In genomic region chr5:122053587-122053986, GRCm38 (mm10) we compare ENCODE assay signal across 16 mouse cellular contexts. TPM values are rescaled to one million over a fixed set of nuclear protein-coding genes. Genes with fewer than 3 reads are reported as not detected.
A peak's percentile ranks its signal among the peaks of the same experiment; 100 is the strongest.
DNase-seq lines count a peak whose midpoint lies in the region; ATAC-seq and TF ChIP-seq lines count a peak whose summit lies in the region.
"Had no signal": no experiment of that assay in that cellular context is flagged by ENCODE, and none has a peak within 500 bp of the region (broad histone marks: within the 10 kb centered on the region; RNA-seq: fewer than 3 reads in every experiment).

No protein-coding gene starts in this region.

- no peak for TF ChIP-seq EP300 in liver, postnatal 0 days (IDR thresholded peaks at IDR 0.05; ENCODE audit: low read depth)

- no peak overlapping the region for H3K4me3 ChIP-seq in kidney, embryonic 16.5 days (ENCODE audit: low read length)
- H3K4me3 ChIP-seq in forebrain, embryonic 11.5 days (ENCODE audit: low read depth, low read length), result no peak overlapping the region
- no peak overlapping the region for H3K4me3 ChIP-seq in hindbrain, embryonic 14.5 days (replicated peaks; ENCODE audit: low read length)
- no peak overlapping the region for H3K4me3 ChIP-seq in midbrain, embryonic 16.5 days (ENCODE audit: low read depth, low read length)
- H3K4me3 ChIP-seq in liver, postnatal 0 days (ENCODE audit: low read depth, low read length), result no peak overlapping the region

- peaks cover 24% of the 10 kb centered on the region for H3K27me3 ChIP-seq in kidney, embryonic 16.5 days (ENCODE audit: insufficient read depth, low read length)
- H3K27me3 ChIP-seq in forebrain, embryonic 11.5 days (ENCODE audit: control insufficient read depth, insufficient read depth, low read length), result peaks cover 3% of the 10 kb centered on the region; the same call in 1 of the 2 replicates
- H3K27me3 ChIP-seq in hindbrain, embryonic 14.5 days (ENCODE audit: control insufficient read depth, insufficient read depth, low read length), result no peaks in the 10 kb centered on the region
- no peaks in the 10 kb centered on the region for H3K27me3 ChIP-seq in midbrain, embryonic 16.5 days (ENCODE audit: control insufficient read depth, insufficient read depth, low read depth, low read length)
- peaks cover 18% of the 10 kb centered on the region for H3K27me3 ChIP-seq in liver, postnatal 0 days (ENCODE audit: insufficient read depth, low read length)

- 14% methylated on average over 15 of the region's 15 CpGs for WGBS in kidney, embryonic 16.5 days
- WGBS in forebrain, embryonic 11.5 days, result 25% methylated on average over 15 of the region's 15 CpGs
- WGBS in hindbrain, embryonic 14.5 days, result 5% methylated on average over 15 of the region's 15 CpGs
- 5% methylated on average over 15 of the region's 15 CpGs for WGBS in midbrain, embryonic 16.5 days
- 42% methylated on average over 15 of the region's 15 CpGs for WGBS in liver, postnatal 0 days (ENCODE audit: insufficient replicate concordance)

- no peaks in the 10 kb centered on the region for H3K36me3 ChIP-seq in kidney, embryonic 16.5 days (ENCODE audit: insufficient read depth, low read length)
- no peaks in the 10 kb centered on the region for H3K36me3 ChIP-seq in forebrain, embryonic 11.5 days (ENCODE audit: control insufficient read depth, insufficient read depth, low read length)
- no peaks in the 10 kb centered on the region for H3K36me3 ChIP-seq in hindbrain, embryonic 14.5 days (replicated peaks; ENCODE audit: control insufficient read depth, insufficient read depth)
- H3K36me3 ChIP-seq in midbrain, embryonic 16.5 days (ENCODE audit: control insufficient read depth, insufficient read depth, low read length), result no peaks in the 10 kb centered on the region
- no peaks in the 10 kb centered on the region for H3K36me3 ChIP-seq in liver, postnatal 0 days (replicated peaks; ENCODE audit: insufficient read depth, low read length)

- ATAC-seq in kidney, embryonic 16.5 days (ENCODE audit: low FRiP score, low TSS enrichment), result no peak
- no peak for ATAC-seq in forebrain, embryonic 11.5 days (replicated peaks; ENCODE audit: low FRiP score)
- no peak for ATAC-seq in hindbrain, embryonic 14.5 days (ENCODE audit: low FRiP score)
- no peak for ATAC-seq in midbrain, embryonic 16.5 days
- ATAC-seq in liver, postnatal 0 days, result no peak
- ATAC-seq: CD4-positive, CD25-positive, alpha-beta regulatory T cell, adult 4 months had no signal

- 0 out of 2 replicates have a peak overlapping the region, but pooled peaks have one; percentile 9 for H3K9ac ChIP-seq in kidney, embryonic 16.5 days (replicated peaks; ENCODE audit: low read length)
- peak overlapping the region; percentile 2; the same call in 1 of the 2 replicates for H3K9ac ChIP-seq in forebrain, embryonic 11.5 days (ENCODE audit: low read length)
- peak overlapping the region; percentile 33; the same call in 1 of the 2 replicates for H3K9ac ChIP-seq in hindbrain, embryonic 14.5 days
- H3K9ac ChIP-seq in midbrain, embryonic 16.5 days (ENCODE audit: low read depth, low read length), result peak overlapping the region; percentile 31; the same call in 1 of the 2 replicates
- H3K9ac ChIP-seq in liver, postnatal 0 days (replicated peaks), result no peak overlapping the region

- H3K4me2 ChIP-seq in kidney, embryonic 16.5 days (replicated peaks; ENCODE audit: low read depth, low read length), result no peak overlapping the region; the same call in 1 of the 2 replicates
- 0 out of 2 replicates have a peak overlapping the region, but pooled peaks have one; percentile 8 for H3K4me2 ChIP-seq in forebrain, embryonic 11.5 days (ENCODE audit: low read depth, low read length, severe bottlenecking)
- peak overlapping the region; percentile 17; the same call in 1 of the 2 replicates for H3K4me2 ChIP-seq in hindbrain, embryonic 14.5 days (replicated peaks)
- peak overlapping the region; percentile 27 for H3K4me2 ChIP-seq in midbrain, embryonic 16.5 days (ENCODE audit: low read length)
- no peak overlapping the region for H3K4me2 ChIP-seq in liver, postnatal 0 days (ENCODE audit: low read depth, low read length)
- H3K4me2 ChIP-seq: liver, embryonic 11.5 days had no signal

- H3K27ac ChIP-seq in kidney, embryonic 16.5 days (ENCODE audit: low read length), result no peak overlapping the region
- peak overlapping the region; percentile 64 for H3K27ac ChIP-seq in forebrain, embryonic 11.5 days (ENCODE audit: low read depth, low read length)
- H3K27ac ChIP-seq in hindbrain, embryonic 14.5 days, result peak overlapping the region; percentile 74
- peak overlapping the region; percentile 66 for H3K27ac ChIP-seq in midbrain, embryonic 16.5 days (ENCODE audit: low read length)
- no peak overlapping the region for H3K27ac ChIP-seq in liver, postnatal 0 days (ENCODE audit: low read depth)

- peaks cover 19% of the 10 kb centered on the region for H3K4me1 ChIP-seq in kidney, embryonic 16.5 days (ENCODE audit: insufficient read depth, low read length)
- H3K4me1 ChIP-seq in forebrain, embryonic 11.5 days (replicated peaks; ENCODE audit: control insufficient read depth, insufficient read depth, low read length), result peaks cover 17% of the 10 kb centered on the region
- H3K4me1 ChIP-seq in hindbrain, embryonic 14.5 days (replicated peaks; ENCODE audit: control insufficient read depth, insufficient read depth, low read length), result peaks cover 27% of the 10 kb centered on the region
- peaks cover 23% of the 10 kb centered on the region for H3K4me1 ChIP-seq in midbrain, embryonic 16.5 days (ENCODE audit: control insufficient read depth, insufficient read depth, low read length)
- H3K4me1 ChIP-seq in liver, postnatal 0 days (ENCODE audit: insufficient read depth), result peaks cover 16% of the 10 kb centered on the region

- H3K9me3 ChIP-seq in kidney, embryonic 16.5 days (ENCODE audit: low read length), result peaks cover 3% of the 10 kb centered on the region; the same call in 1 of the 2 replicates
- H3K9me3 ChIP-seq in forebrain, embryonic 11.5 days (ENCODE audit: control insufficient read depth, low read length), result peaks cover 6% of the 10 kb centered on the region; the same call in 1 of the 2 replicates
- H3K9me3 ChIP-seq in hindbrain, embryonic 14.5 days (ENCODE audit: control insufficient read depth, low read length), result 0 out of 2 replicates have a peak, but pooled peaks cover 4% of the 10 kb centered on the region
- H3K9me3 ChIP-seq in midbrain, embryonic 16.5 days (replicated peaks; ENCODE audit: control insufficient read depth, low read length, poor library complexity, severe bottlenecking), result no peaks in the 10 kb centered on the region
- H3K9me3 ChIP-seq in liver, postnatal 0 days (ENCODE audit: low read length), result no peaks in the 10 kb centered on the region

- no peak for TF ChIP-seq CTCF in liver, postnatal 0 days (IDR thresholded peaks at IDR 0.05; ENCODE audit: low read depth)

- no peak for DNase-seq in kidney, adult 18-20 months
- no peak for DNase-seq in forebrain, embryonic 11.5 days (ENCODE audit: low spot score)
- DNase-seq in hindbrain, embryonic 14.5 days (ENCODE audit: low spot score), result no peak
- no peak for DNase-seq in frontal cortex, postnatal 25 days (ENCODE audit: low spot score in 2 of 2)
- DNase-seq in liver, postnatal 0 days, result no peak
- DNase-seq in layer of hippocampus, adult 11-12 months (ENCODE audit: low spot score), result no peak
- DNase-seq: adrenal gland, postnatal 25 days; cerebellum, adult 11 months; gastrocnemius, postnatal 36 days; heart, postnatal 14 days; kidney, adult 2 months; lung, postnatal 36 days had no signal

RNA-seq across cellular contexts. Expression of gene Cux2, which starts 3.7 kb away (rescaled TPM):
- 9.0 and 9.9 TPM in 2 replicates for polyA plus RNA-seq in kidney, embryonic 16.5 days (2015; fragmentation: Nextera tagmentation; extraction: Ambion mirVana)
- polyA plus RNA-seq in forebrain, embryonic 11.5 days (2014; fragmentation: Nextera tagmentation; extraction: Ambion mirVana), result 11.3 and 13.2 TPM in 2 replicates
- 25.5 and 28.1 TPM in 2 replicates for polyA plus RNA-seq in hindbrain, embryonic 14.5 days (2014; fragmentation: Nextera tagmentation; extraction: Ambion mirVana)
- polyA plus RNA-seq in midbrain, embryonic 16.5 days (2015; fragmentation: Nextera tagmentation; extraction: Ambion mirVana), result 20.1 and 20.2 TPM in 2 replicates
- 3.5 and 3.6 TPM in 2 replicates for polyA plus RNA-seq in liver, postnatal 0 days (2015; fragmentation: Nextera tagmentation; extraction: Ambion mirVana)

RNA-seq across cellular contexts. Expression of gene Myl2, which starts 47.2 kb away (rescaled TPM):
- polyA plus RNA-seq in kidney, embryonic 16.5 days (2015; fragmentation: Nextera tagmentation; extraction: Ambion mirVana), result 1.7 and 2.3 TPM in 2 replicates
- polyA plus RNA-seq in forebrain, embryonic 11.5 days (2014; fragmentation: Nextera tagmentation; extraction: Ambion mirVana), result not detected in 2 replicates
- polyA plus RNA-seq in hindbrain, embryonic 14.5 days (2014; fragmentation: Nextera tagmentation; extraction: Ambion mirVana), result 0.80 and 0.86 TPM in 2 replicates
- 1.6 and 2.4 TPM in 2 replicates for polyA plus RNA-seq in midbrain, embryonic 16.5 days (2015; fragmentation: Nextera tagmentation; extraction: Ambion mirVana)
- 0.66 and 7.2 TPM in 2 replicates for polyA plus RNA-seq in liver, postnatal 0 days (2015; fragmentation: Nextera tagmentation; extraction: Ambion mirVana)
- polyA plus RNA-seq: CD4-positive, CD25-positive, alpha-beta regulatory T cell, adult 4 months had no signal

Comparison
In these comparisons a context has a peak if more than half of its experiments do, and no peak if none do; other contexts are left out.
1. H3K27ac ChIP-seq: peak in forebrain, embryonic 11.5 days (single experiment), hindbrain, embryonic 14.5 days (single experiment) and midbrain, embryonic 16.5 days (single experiment); none in kidney, embryonic 16.5 days (single experiment) and liver, postnatal 0 days (single experiment).
2. H3K4me2 ChIP-seq: peak in forebrain, embryonic 11.5 days (single experiment), hindbrain, embryonic 14.5 days (single experiment) and midbrain, embryonic 16.5 days (single experiment); none in kidney, embryonic 16.5 days (single experiment) and liver, postnatal 0 days (single experiment).